Mouse (Mus musculus) intestine, postnatal 0 days (tissue): ENCODE data around the gene Mospd3. TPM values are rescaled to one million over a fixed set of nuclear protein-coding genes. Genes with fewer than 3 reads are reported as not detected.

Experiments used
- ATAC-seq: fragments of 200-750 bp; cut with Nextera tagmentation; 2 replicates; pipeline ENCODE4 v1.8.0; 2017; ENCODE audit warnings: mild to moderate bottlenecking, moderate TSS enrichment, moderate library complexity
- H3K27ac ChIP-seq: fragments of 300-500 bp; sonication (generic); 2 replicates; pipeline ENCODE4 v1.5.1; 2014; ENCODE audit warnings: mild to moderate bottlenecking, low read depth, low read length, moderate library complexity
- H3K27me3 ChIP-seq: fragments of 300-500 bp; sonication (generic); replicated peaks from 2 replicates; pipeline ENCODE4 v1.6.1; 2014; ENCODE audit warnings: low read length, mixed read lengths; ENCODE audit not compliant: control insufficient read depth, insufficient read depth
- H3K36me3 ChIP-seq: fragments of 300-500 bp; sonication (generic); 2 replicates; pipeline ENCODE4 v1.6.1; 2014; ENCODE audit warnings: mild to moderate bottlenecking, moderate library complexity; ENCODE audit not compliant: control insufficient read depth, insufficient read depth
- H3K4me1 ChIP-seq: fragments of 300-500 bp; sonication (generic); replicated peaks from 2 replicates; pipeline ENCODE4 v1.6.1; 2014; ENCODE audit warnings: antibody characterized with exemption, low read length, mixed read lengths; ENCODE audit not compliant: control insufficient read depth, insufficient read depth
- H3K4me2 ChIP-seq: fragments of 300-500 bp; sonication (generic); replicated peaks from 2 replicates; pipeline ENCODE4 v1.6.1; 2014; ENCODE audit warnings: low read depth, mild to moderate bottlenecking, moderate library complexity
- H3K4me3 ChIP-seq: fragments of 300-500 bp; sonication (generic); 2 replicates; pipeline ENCODE4 v1.5.1; 2014; ENCODE audit warnings: low read depth, low read length
- H3K9ac ChIP-seq: fragments of 300-500 bp; sonication (generic); 2 replicates; pipeline ENCODE4 v1.6.1; 2014; ENCODE audit warnings: mild to moderate bottlenecking, low read depth, low read length
- H3K9me3 ChIP-seq: fragments of 300-500 bp; sonication (generic); 2 replicates; pipeline ENCODE4 v1.6.1; 2016; ENCODE audit warnings: mixed run types; ENCODE audit not compliant: control insufficient read depth
- CTCF ChIP-seq: sonication (generic); IDR thresholded peaks from 2 replicates; pipeline ENCODE4 v1.5.1; 2016; ENCODE audit warnings: low read depth, mild to moderate bottlenecking, control low read depth, antibody characterized with exemption, moderate library complexity
- WGBS: fragments of 180-500 bp; shearing (Covaris S2); extraction: QIAGEN DNeasy Blood & Tissue Kit; methylation state at CpG from one replicate; pipeline ENCODE4 v1.1.7; 2014; 5-methylcytosine and 5-hydroxymethylcytosine counted together
- polyA plus RNA-seq: library from polyadenylated mRNA; unstranded; fragments of >200 nt; fragmentation: Nextera tagmentation; extraction: Ambion mirVana; gene quantifications from 2 replicates; pipeline ENCODE4 v1.2.1, GENCODE M21; 2015

The Mospd3 gene
- polyA plus RNA-seq, 1 experiment from 2014 or later: 38.0 TPM

GRCm38 (mm10) chr5:137566416-137566815, 34.4 kb downstream of the Mospd3 start:
- Histone ChIP-seq H3K9me3 (no peaks in the 10 kb centered on the region), H3K27ac (no peak overlapping the region), H3K36me3 (no peaks in the 10 kb centered on the region), H3K4me2 (no peak overlapping the region), H3K4me1 (no peaks in the 10 kb centered on the region), H3K4me3 (no peak overlapping the region), H3K9ac (no peak overlapping the region), H3K27me3 (no peaks in the 10 kb centered on the region)
- TF ChIP-seq CTCF: no peak
- no peak for ATAC-seq
- 90% methylated on average over 5 of the region's 5 CpGs for WGBS

GRCm38 (mm10) chr5:137565744-137566143, 35.1 kb downstream of the Mospd3 start:
- WGBS: 64% methylated on average over 6 of the region's 6 CpGs
- H3K27ac ChIP-seq: no peak overlapping the region
- no peaks in the 10 kb centered on the region for H3K36me3 ChIP-seq
- H3K27me3 ChIP-seq: no peaks in the 10 kb centered on the region
- H3K9me3 ChIP-seq: no peaks in the 10 kb centered on the region
- no peak overlapping the region for H3K4me3 ChIP-seq
- no peaks in the 10 kb centered on the region for H3K4me1 ChIP-seq
- ATAC-seq: no peak
- TF ChIP-seq CTCF: no peak
- H3K9ac ChIP-seq: no peak overlapping the region
- no peak overlapping the region for H3K4me2 ChIP-seq

GRCm38 (mm10) chr5:137562965-137563364, 37.9 kb downstream of the Mospd3 start:
- H3K36me3 ChIP-seq: no peaks in the 10 kb centered on the region
- H3K4me1 ChIP-seq: no peaks in the 10 kb centered on the region
- TF ChIP-seq CTCF: no peak
- no peak overlapping the region for H3K9ac ChIP-seq
- ATAC-seq: no peak
- no peak overlapping the region for H3K27ac ChIP-seq
- no peaks in the 10 kb centered on the region for H3K9me3 ChIP-seq
- no peak overlapping the region for H3K4me3 ChIP-seq
- no peak overlapping the region for H3K4me2 ChIP-seq
- no peaks in the 10 kb centered on the region for H3K27me3 ChIP-seq
- WGBS: 67% methylated on average over 10 of the region's 10 CpGs

GRCm38 (mm10) chr5:137561556-137561955, 39.3 kb downstream of the Mospd3 start:
- 66% methylated on average over 6 of the region's 6 CpGs for WGBS

GRCm38 (mm10) chr5:137553898-137554297, 47.0 kb downstream of the Mospd3 start:
- no peaks in the 10 kb centered on the region for H3K9me3 ChIP-seq
- H3K27ac ChIP-seq: no peak overlapping the region
- H3K36me3 ChIP-seq: no peaks in the 10 kb centered on the region
- peak; percentile 19; the same call in 1 of the 2 replicates for ATAC-seq
- H3K4me1 ChIP-seq: no peaks in the 10 kb centered on the region
- no peak for TF ChIP-seq CTCF
- no peak overlapping the region for H3K4me3 ChIP-seq
- 44% methylated on average over 11 of the region's 11 CpGs for WGBS
- H3K4me2 ChIP-seq: no peak overlapping the region
- H3K9ac ChIP-seq: no peak overlapping the region
- peaks cover 15% of the 10 kb centered on the region; the same call in 1 of the 2 replicates for H3K27me3 ChIP-seq

More at GRCm38 (mm10) chr5:137561556-137561955, 39.3 kb downstream of the Mospd3 start:
- Histone ChIP-seq H3K27me3 (no peaks in the 10 kb centered on the region), H3K36me3 (no peaks in the 10 kb centered on the region), H3K4me3 (no peak overlapping the region), H3K9ac (no peak overlapping the region), H3K9me3 (no peaks in the 10 kb centered on the region), H3K4me2 (no peak overlapping the region), H3K4me1 (no peaks in the 10 kb centered on the region), H3K27ac (no peak overlapping the region)
- no peak for ATAC-seq
- no peak for TF ChIP-seq CTCF

- no peaks in the 10 kb centered on the region for H3K4me1 ChIP-seq
- H3K4me2 ChIP-seq: peak within 1 kb of the TSS; percentile 42
- no peak within 1 kb of the TSS for H3K27ac ChIP-seq
- no peaks in the 10 kb centered on the region for H3K36me3 ChIP-seq
- no peaks in the 10 kb centered on the region for H3K9me3 ChIP-seq
- TF ChIP-seq CTCF: no peak
- under 1% methylated on average over 37 of the region's 37 CpGs for WGBS
- no peak within 1 kb of the TSS for H3K4me3 ChIP-seq
- peaks cover 15% of the 10 kb centered on the region; the same call in 1 of the 2 replicates for H3K27me3 ChIP-seq
- no peak within 1 kb of the TSS for H3K9ac ChIP-seq
- ATAC-seq: peak; percentile 67
Measured at GRCm38 (mm10) chr5:137553411-137553837, 47.4 kb downstream of the Mospd3 start, which contains the start of gene Actl6b. Gene Actl6b, plus strand, starts transcription at chr5:137553517.

- Histone ChIP-seq H3K27me3 (peaks cover 15% of the 10 kb centered on the region; the same call in 1 of the 2 replicates), H3K27ac (no peak overlapping the region), H3K9me3 (no peaks in the 10 kb centered on the region), H3K4me2 (peak overlapping the region; percentile 42), H3K4me3 (no peak overlapping the region), H3K36me3 (no peaks in the 10 kb centered on the region), H3K9ac (no peak overlapping the region), H3K4me1 (no peaks in the 10 kb centered on the region)
- no peak for TF ChIP-seq CTCF
- WGBS: 23% methylated on average over 6 of the region's 6 CpGs
- no peak for ATAC-seq
Measured at GRCm38 (mm10) chr5:137553000-137553399, 47.9 kb downstream of the Mospd3 start.
